Mouse (Mus musculus) neural tube, embryonic 11.5 days (tissue): ENCODE measurements at regions not wholly inside any gene's neighbourhood (a gene's known extent, or its start where the extent isn't known, plus 50 kb on each side); places are given as distances from the start of the nearest gene placed in this dataset.
"Not testable (repeated sequence)": the region's sequence is repeated elsewhere in the genome, so short reads cannot be mapped to it uniquely, and the experiment has no call there.

ENCODE experiments used
- ATAC-seq: fragments of 200-750 bp; cut with Nextera tagmentation; 2 replicates; pipeline ENCODE4 v1.8.0; 2017; ENCODE audit warnings: moderate number of reproducible peaks, mild to moderate bottlenecking, moderate TSS enrichment, moderate library complexity; ENCODE audit not compliant: insufficient read depth, low FRiP score, low TSS enrichment
- DNase-seq: peaks from one replicate; pipeline ENCODE4 v3.0.0-alpha.2; 2015; ENCODE audit warnings: low spot score
- H3K27ac ChIP-seq: fragments of 300-500 bp; sonication (generic); 2 replicates; pipeline ENCODE4 v1.5.1; 2014; ENCODE audit warnings: low read depth, mild to moderate bottlenecking, low read length
- H3K27me3 ChIP-seq: fragments of 300-500 bp; sonication (generic); 2 replicates; pipeline ENCODE4 v1.6.1; 2014; ENCODE audit warnings: mild to moderate bottlenecking, low read length, mixed read lengths; ENCODE audit not compliant: control insufficient read depth, insufficient read depth
- H3K36me3 ChIP-seq: fragments of 300-500 bp; sonication (generic); 2 replicates; pipeline ENCODE4 v1.6.1; 2014; ENCODE audit warnings: mild to moderate bottlenecking, low read length, moderate library complexity, mixed read lengths; ENCODE audit not compliant: control insufficient read depth, insufficient read depth
- H3K4me1 ChIP-seq: fragments of 300-500 bp; sonication (generic); 2 replicates; pipeline ENCODE4 v1.6.1; 2014; ENCODE audit warnings: low read length, mixed read lengths; ENCODE audit not compliant: control insufficient read depth, insufficient read depth
- H3K4me2 ChIP-seq: fragments of 300-500 bp; sonication (generic); 2 replicates; pipeline ENCODE4 v1.6.1; 2014; ENCODE audit warnings: low read depth, mild to moderate bottlenecking, moderate library complexity
- H3K4me3 ChIP-seq: fragments of 300-500 bp; sonication (generic); 2 replicates; pipeline ENCODE4 v1.5.1; 2014; ENCODE audit warnings: low read depth, low read length
- H3K9ac ChIP-seq: fragments of 300-500 bp; sonication (generic); 2 replicates; pipeline ENCODE4 v1.6.1; 2014; ENCODE audit warnings: mild to moderate bottlenecking, low read length
- H3K9me3 ChIP-seq: fragments of 300-500 bp; sonication (generic); 2 replicates; pipeline ENCODE4 v1.6.1; 2016; ENCODE audit warnings: low read length; ENCODE audit not compliant: control insufficient read depth
- WGBS: fragments of 180-500 bp; shearing (Covaris S2); extraction: QIAGEN DNeasy Blood & Tissue Kit; methylation state at CpG from one replicate; pipeline ENCODE4 v1.1.7; 2014; 5-methylcytosine and 5-hydroxymethylcytosine counted together

- ATAC-seq = not testable (repeated sequence)
Observed at GRCm38 (mm10) chr10:6349216-6349615, 409.1 kb upstream of the Oprm1 start.

GRCm38 (mm10) chr10:6366182-6366581 lies 392.1 kb upstream of the Oprm1 start:
- Histone ChIP-seq H3K4me3 (no peak overlapping the region), H3K27ac (no peak overlapping the region), H3K9ac (no peak overlapping the region), H3K9me3 (no peaks in the 10 kb centered on the region), H3K27me3 (no peaks in the 10 kb centered on the region), H3K4me1 (no peaks in the 10 kb centered on the region), H3K4me2 (no peak overlapping the region), H3K36me3 (no peaks in the 10 kb centered on the region)
- DNase-seq (no peak), ATAC-seq (no peak)
- 66% methylated on average over 4 of the region's 4 CpGs for WGBS

More at GRCm38 (mm10) chr10:6349216-6349615, 409.1 kb upstream of the Oprm1 start:
- H3K4me2 ChIP-seq, H3K27me3 ChIP-seq, H3K4me1 ChIP-seq, H3K36me3 ChIP-seq, DNase-seq, H3K9me3 ChIP-seq, H3K9ac ChIP-seq, H3K27ac ChIP-seq, H3K4me3 ChIP-seq: not testable (repeated sequence)
- WGBS = 90% methylated on average over 14 of the region's 14 CpGs

- H3K27me3 ChIP-seq = no peaks in the 10 kb centered on the region
- no peak overlapping the region for H3K27ac ChIP-seq
- no peak overlapping the region for H3K4me2 ChIP-seq
- no peaks in the 10 kb centered on the region for H3K36me3 ChIP-seq
- no peaks in the 10 kb centered on the region for H3K4me1 ChIP-seq
- H3K4me3 ChIP-seq = no peak overlapping the region
- 87% methylated on average over 2 of the region's 2 CpGs for WGBS
- no peak overlapping the region for H3K9ac ChIP-seq
- ATAC-seq = no peak
- H3K9me3 ChIP-seq = no peaks in the 10 kb centered on the region
- DNase-seq = no peak
Observed at GRCm38 (mm10) chr10:6371666-6372065, 386.6 kb upstream of the Oprm1 start.

- H3K9me3 ChIP-seq, H3K4me3 ChIP-seq, H3K4me1 ChIP-seq, DNase-seq, H3K4me2 ChIP-seq, H3K9ac ChIP-seq, ATAC-seq, H3K27ac ChIP-seq, H3K27me3 ChIP-seq, H3K36me3 ChIP-seq: not testable (repeated sequence)
- WGBS = 82% methylated on average over 12 of the region's 12 CpGs
Observed at GRCm38 (mm10) chr10:6417336-6418105, 340.8 kb upstream of the Oprm1 start.

GRCm38 (mm10) chr10:6418234-6418633 lies 340.1 kb upstream of the Oprm1 start:
- DNase-seq, H3K9me3 ChIP-seq, H3K27ac ChIP-seq, H3K36me3 ChIP-seq, H3K9ac ChIP-seq, ATAC-seq, H3K4me1 ChIP-seq, H3K4me3 ChIP-seq, H3K4me2 ChIP-seq, H3K27me3 ChIP-seq: not testable (repeated sequence)

GRCm38 (mm10) chr10:6465824-6466223 lies 292.5 kb upstream of the Oprm1 start:
- DNase-seq (no peak), ATAC-seq (peak; percentile 65; the same call in 1 of the 2 replicates)
- 46% methylated on average over 3 of the region's 3 CpGs for WGBS
- no peaks in the 10 kb centered on the region for H3K36me3 ChIP-seq
- H3K27ac ChIP-seq = no peak overlapping the region
- H3K27me3 ChIP-seq = no peaks in the 10 kb centered on the region
- no peaks in the 10 kb centered on the region for H3K4me1 ChIP-seq
- H3K4me3 ChIP-seq = no peak overlapping the region
- H3K9ac ChIP-seq = no peak overlapping the region
- H3K4me2 ChIP-seq = no peak overlapping the region
- H3K9me3 ChIP-seq = no peaks in the 10 kb centered on the region

- WGBS = 88% methylated on average over 1 of the region's 1 CpGs
- Histone ChIP-seq H3K27ac (no peak overlapping the region), H3K27me3 (no peaks in the 10 kb centered on the region), H3K4me1 (no peaks in the 10 kb centered on the region), H3K9me3 (no peaks in the 10 kb centered on the region), H3K4me3 (no peak overlapping the region), H3K36me3 (no peaks in the 10 kb centered on the region), H3K9ac (no peak overlapping the region), H3K4me2 (no peak overlapping the region)
- ATAC-seq = no peak
- no peak for DNase-seq
Observed at GRCm38 (mm10) chr10:6480350-6480749, 278.0 kb upstream of the Oprm1 start.

GRCm38 (mm10) chr10:6488605-6489004 lies 269.7 kb upstream of the Oprm1 start:
- H3K4me3 ChIP-seq = no peak overlapping the region
- H3K4me2 ChIP-seq = no peak overlapping the region
- no peak overlapping the region for H3K9ac ChIP-seq
- no peak overlapping the region for H3K27ac ChIP-seq
- H3K4me1 ChIP-seq = no peaks in the 10 kb centered on the region
- no peaks in the 10 kb centered on the region for H3K27me3 ChIP-seq
- DNase-seq (no peak), ATAC-seq (no peak)
- no peaks in the 10 kb centered on the region for H3K9me3 ChIP-seq
- no peaks in the 10 kb centered on the region for H3K36me3 ChIP-seq
- WGBS = 76% methylated on average over 1 of the region's 1 CpGs

GRCm38 (mm10) chr10:6492694-6493093 lies 265.6 kb upstream of the Oprm1 start:
- no peaks in the 10 kb centered on the region for H3K4me1 ChIP-seq
- H3K9ac ChIP-seq = no peak overlapping the region
- H3K4me2 ChIP-seq = no peak overlapping the region
- 93% methylated on average over 4 of the region's 4 CpGs for WGBS
- DNase-seq (no peak), ATAC-seq (no peak)
- H3K27me3 ChIP-seq = no peaks in the 10 kb centered on the region
- no peaks in the 10 kb centered on the region for H3K36me3 ChIP-seq
- no peak overlapping the region for H3K4me3 ChIP-seq
- H3K9me3 ChIP-seq = no peaks in the 10 kb centered on the region
- no peak overlapping the region for H3K27ac ChIP-seq
